Mouse (Mus musculus) liver, adult (tissue): ENCODE results near the gene Ror2.

Experiments
- GATA4 ChIP-seq: IDR thresholded peaks from 2 replicates; pipeline ENCODE4 v1.6.1; 2014; ENCODE audit warnings: mild to moderate bottlenecking, low read length; ENCODE audit not compliant: insufficient replicate concordance

Gene Ror2

GRCm38 (mm10) chr13:53285756-53286361 lies at the start of gene Ror2:
TSS of gene Ror2 (minus strand) at chr13:53286124.
- no peak for TF ChIP-seq GATA4

GRCm38 (mm10) chr13:53333769-53334168 lies 47.8 kb upstream of the Ror2 start:
- no peak for TF ChIP-seq GATA4

GRCm38 (mm10) chr13:53330246-53330645 lies 44.3 kb upstream of the Ror2 start:
- TF ChIP-seq GATA4: no peak

GRCm38 (mm10) chr13:53325531-53325930 lies 39.6 kb upstream of the Ror2 start:
- no peak for TF ChIP-seq GATA4

GRCm38 (mm10) chr13:53323661-53324060 lies 37.7 kb upstream of the Ror2 start:
- TF ChIP-seq GATA4: no peak

GRCm38 (mm10) chr13:53320899-53321298 lies 35.0 kb upstream of the Ror2 start:
- TF ChIP-seq GATA4: no peak

- no peak for TF ChIP-seq GATA4
These were observed 30.8 kb upstream of the Ror2 start for GRCm38 (mm10) chr13:53316515-53317295.

- no peak for TF ChIP-seq GATA4
These were observed 24.5 kb upstream of the Ror2 start for GRCm38 (mm10) chr13:53310442-53310841.

- no peak for TF ChIP-seq GATA4
These were observed 23.8 kb upstream of the Ror2 start for GRCm38 (mm10) chr13:53309661-53310160.

- TF ChIP-seq GATA4: no peak
These were observed 23.2 kb upstream of the Ror2 start for GRCm38 (mm10) chr13:53309148-53309547.

- no peak for TF ChIP-seq GATA4
These were observed 20.9 kb upstream of the Ror2 start for GRCm38 (mm10) chr13:53306836-53307235.

GRCm38 (mm10) chr13:53305256-53305655 lies 19.3 kb upstream of the Ror2 start:
- no peak for TF ChIP-seq GATA4

- TF ChIP-seq GATA4: no peak
These were observed 16.8 kb upstream of the Ror2 start for GRCm38 (mm10) chr13:53302688-53303087.

- TF ChIP-seq GATA4: no peak
These were observed 7.1 kb upstream of the Ror2 start for GRCm38 (mm10) chr13:53293065-53293464.

- TF ChIP-seq GATA4: no peak
These were observed 6.3 kb upstream of the Ror2 start for GRCm38 (mm10) chr13:53292244-53292643.

- TF ChIP-seq GATA4: no peak
These were observed 616 bp downstream of the Ror2 start for GRCm38 (mm10) chr13:53285261-53285755.
